Mouse (Mus musculus) MN1 (cell line): ENCODE data around the gene Celf2.

ENCODE experiments used
- DNase-seq: peaks from one replicate; pipeline ENCODE4 v3.0.0-alpha.2; 2016; ENCODE audit warnings: low spot score

The Celf2 gene

DNA sequence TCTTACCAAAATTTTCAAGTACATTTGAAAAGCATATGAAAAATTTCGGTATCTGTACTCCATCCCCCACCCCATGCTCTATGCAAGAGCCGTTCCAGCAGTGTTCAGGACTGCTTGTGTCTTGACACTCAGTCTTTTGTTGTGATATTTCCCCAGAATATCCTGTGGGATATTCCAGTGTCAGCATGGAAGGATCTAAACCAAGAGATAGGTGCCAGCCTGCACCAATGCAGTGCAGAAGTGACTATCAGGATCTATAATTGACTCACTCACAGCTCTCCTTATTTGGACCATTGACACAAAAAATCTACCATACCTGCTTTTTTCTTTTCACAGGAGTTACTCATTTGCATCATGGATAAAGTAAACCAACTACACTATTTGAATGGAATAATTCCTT is 116.9 kb downstream of the Celf2 start:
- DNase-seq: no peak

DNA sequence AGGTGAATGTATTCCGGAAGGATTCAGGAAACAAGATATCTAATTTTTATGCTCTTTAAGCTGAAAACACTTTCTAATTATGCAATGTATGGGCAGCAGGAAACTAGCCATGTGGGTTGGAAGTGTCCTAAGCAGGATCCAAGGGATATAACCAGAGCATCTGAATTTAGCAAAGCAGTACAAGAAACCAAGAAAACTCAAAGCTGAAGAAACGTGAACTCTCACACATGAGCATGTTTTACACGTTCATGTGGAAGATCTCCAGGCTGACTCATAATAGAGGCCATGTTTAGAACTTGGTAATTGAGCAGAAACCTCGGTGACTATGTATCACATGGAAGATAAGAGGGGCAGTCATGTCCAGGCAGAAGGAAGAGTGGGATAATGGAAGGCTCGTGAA is 120.1 kb downstream of the Celf2 start:
- no peak for DNase-seq

DNA sequence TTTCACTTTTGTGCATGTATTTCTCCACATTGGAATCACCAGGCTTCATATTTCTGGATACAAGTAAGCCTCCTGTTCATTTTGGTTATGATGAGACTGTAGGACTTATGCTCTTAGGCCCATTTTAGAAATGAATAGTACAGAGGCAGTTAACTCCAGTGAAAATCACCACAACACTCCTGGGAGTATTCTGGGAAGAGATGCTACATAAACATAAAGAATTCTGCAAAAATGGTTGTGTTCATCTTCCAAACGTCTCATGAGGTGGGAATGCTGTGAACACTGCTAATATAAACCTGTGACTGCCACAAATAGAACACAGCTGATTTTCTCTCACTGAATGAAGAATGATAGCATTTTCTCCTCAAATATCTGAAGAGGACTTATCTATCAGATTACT is 130.6 kb downstream of the Celf2 start:
- DNase-seq: no peak

DNA sequence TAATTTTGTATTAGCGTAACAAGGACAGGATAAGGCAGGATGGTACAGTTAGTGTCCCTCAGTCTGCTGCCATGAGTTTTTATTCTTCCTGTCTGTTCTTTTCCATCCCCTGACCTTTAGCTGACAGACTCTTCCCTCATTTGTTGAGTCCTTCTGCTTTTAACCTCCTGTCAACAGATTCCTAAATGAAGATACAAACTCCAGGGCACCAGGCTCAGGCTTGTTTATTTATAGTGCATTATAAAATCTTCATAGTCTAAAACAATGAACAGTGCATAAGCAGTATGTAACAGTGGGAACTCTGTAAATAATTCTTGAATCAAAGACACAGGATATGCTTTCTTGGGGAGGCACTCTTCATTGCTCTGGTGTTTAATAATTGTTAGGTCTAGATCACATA is 131.5 kb downstream of the Celf2 start:
- DNase-seq: no peak

DNA sequence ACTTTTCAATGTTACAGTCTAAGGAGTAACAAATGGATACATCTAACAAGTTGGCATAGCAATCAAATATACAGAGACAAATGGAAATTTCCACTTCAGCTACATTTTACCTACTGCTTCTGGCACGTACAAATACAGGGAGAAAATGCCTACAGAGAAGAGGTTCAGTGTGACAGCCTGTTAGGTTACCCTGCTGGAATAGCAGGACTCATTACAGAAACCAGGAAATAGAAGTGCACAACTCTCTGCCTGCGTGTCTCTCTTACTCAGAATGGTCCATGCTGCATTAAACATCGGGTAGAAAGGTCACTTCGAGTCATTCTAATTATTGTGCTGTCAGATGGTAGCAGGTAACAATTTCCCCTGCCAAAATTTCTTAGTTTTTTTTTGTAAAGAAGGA is 141.6 kb downstream of the Celf2 start:
- DNase-seq: no peak

DNA sequence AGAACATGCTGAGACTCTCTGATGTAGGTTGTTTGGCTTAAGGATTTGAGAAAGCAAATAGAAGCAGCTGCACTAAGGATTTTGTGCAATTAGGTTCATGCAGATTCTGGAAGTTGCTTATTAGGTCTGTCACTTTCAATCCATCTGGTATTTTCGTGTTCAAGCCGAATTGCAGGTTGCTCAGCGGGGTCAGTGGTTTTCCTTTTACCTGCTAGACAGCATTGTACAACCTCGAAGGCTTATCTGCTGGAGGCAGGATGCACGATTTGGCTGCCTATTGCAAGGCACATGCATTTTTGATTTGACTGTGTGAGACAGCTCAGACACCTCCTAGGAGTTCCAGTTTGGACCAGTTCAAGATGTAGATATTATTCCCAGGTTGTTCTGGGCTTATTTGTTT is 149.8 kb downstream of the Celf2 start:
- DNase-seq: no peak

DNA sequence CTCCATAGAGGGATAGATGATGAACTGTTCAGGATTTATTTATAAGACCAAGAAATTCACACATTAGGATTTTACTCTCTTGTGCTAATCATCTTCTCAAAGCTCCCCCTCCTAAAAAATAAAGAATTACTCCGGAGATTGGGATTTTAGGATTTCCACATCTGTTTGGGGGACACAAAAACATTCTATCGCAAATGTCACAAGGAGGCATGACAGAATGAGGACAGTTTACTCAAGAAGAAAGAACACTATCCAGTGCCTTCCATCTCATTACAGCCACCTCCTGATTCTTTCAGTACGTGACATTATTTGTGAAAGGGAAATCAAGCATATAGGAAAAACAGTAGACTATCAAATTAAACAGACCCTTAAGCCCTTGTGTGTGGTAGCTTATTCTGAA is 150.5 kb downstream of the Celf2 start:
- no peak for DNase-seq

DNA sequence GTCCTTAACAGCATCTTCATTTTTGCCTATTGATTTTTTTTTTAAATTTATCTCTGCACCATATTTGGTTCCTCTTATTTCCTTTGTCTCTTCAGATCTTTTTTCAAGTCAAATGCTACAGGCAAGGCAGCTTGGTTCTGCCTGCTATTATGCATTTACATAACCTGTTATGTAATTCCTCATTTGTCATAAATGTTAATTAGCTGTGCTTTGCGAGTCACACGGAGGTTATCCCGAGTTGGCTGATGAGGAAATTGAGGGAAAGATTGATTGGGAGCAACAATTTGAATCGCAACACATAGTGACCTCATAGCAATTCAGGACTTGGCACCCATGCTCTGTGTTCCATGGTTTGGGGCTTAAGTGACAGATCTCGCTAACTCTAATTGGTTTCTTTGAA is 158.1 kb downstream of the Celf2 start:
- no peak for DNase-seq

DNA sequence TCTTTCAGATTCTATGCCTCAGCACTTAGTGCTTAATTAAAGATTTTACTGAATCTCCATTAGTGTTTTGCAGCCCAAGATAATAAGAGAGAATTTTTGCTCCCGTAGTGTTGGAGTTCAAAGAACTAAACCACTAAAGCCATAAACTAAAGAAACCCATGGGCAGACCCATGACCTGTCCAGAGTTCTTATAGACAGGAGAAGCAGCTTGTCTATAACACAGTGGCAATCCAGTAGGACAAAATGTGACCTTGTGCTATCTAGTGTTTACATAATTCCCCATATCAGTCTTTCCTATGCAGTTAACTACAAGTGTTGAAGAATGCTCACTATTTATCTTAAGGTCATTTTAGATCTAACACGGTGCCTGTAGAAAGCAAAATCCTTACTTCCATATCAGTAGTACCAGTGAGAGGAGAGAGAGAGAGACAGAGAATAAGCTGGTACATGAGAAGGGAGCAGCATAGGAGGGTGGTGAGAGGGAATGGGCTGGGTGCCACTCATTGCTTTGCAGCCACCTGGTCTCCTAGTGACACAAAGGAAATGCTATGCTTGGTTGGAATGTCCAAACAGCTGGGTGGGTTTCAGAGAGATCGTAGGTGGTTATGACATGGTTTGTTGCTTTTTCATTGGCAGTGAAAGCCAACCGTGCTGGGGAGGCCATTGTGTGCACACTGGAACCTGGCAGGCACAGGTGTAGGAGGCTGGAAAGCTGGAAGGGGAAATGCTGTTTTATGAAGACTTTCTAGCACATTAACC is 162.5 kb downstream of the Celf2 start:
- DNase-seq: no peak

DNA sequence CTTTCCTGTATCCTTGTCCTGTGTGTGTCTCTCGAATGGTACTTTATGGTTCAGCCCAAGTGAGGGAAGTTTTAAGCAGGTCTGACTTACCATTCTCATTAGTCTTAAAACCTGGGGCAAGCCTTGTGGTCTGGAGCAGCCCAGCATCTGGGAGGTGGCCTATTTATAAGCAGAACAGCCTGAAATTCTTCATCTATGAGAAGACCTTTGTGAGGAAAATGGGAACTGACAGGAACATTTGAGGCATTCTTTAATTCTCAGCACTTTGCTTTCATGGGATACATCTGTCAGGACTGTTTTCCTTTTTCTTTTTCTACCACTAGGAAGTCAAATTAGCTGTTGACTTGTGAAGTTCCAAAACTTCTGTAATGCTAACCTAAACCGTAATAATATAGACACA is 164.4 kb downstream of the Celf2 start:
- DNase-seq: no peak

DNA sequence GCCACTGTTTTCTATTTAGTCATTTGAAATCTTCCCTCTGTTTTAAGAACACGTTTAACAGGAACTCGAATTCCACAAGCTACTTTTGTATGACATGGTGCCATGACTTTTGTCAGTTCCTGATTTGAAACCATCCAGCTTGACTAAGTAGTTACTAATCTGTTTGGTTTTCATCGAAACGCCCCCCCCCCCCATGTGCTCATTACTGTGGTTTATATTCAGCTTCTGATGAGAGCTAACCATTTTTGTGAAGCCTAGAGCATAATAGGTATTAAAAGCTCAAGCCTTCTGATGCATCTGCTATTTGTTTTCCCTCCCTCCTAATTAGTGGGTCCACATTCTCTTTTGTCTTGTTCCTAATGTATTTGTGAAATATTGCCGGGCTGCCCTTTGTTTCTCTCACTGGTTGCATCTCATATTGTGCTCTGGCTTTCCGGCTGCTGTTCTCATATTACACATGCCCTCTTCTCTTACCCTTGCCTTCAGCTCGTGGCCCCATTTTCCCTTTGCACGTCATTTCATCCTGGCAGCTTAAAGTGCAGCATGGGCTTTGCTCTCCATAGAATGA is 166.4 kb downstream of the Celf2 start:
- no peak for DNase-seq

DNA sequence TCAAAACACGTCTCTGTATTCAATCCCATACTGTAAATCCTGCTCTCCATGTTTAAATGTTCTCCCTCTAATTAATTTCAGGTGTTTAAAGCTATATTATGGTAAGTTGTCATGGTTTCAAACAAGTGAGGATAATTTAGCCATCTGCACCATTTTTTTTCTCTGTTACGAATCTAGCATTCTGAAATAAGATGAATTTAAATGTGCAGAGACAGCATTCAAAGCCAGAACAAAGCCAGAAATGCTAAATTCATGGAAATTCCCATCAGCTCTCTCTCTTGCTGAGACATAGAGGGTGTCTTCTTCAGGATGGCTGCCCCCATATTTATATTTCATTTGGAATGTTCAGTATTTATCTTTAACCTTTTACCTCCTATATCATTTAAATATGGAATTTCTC is 174.5 kb downstream of the Celf2 start:
- no peak for DNase-seq

DNA sequence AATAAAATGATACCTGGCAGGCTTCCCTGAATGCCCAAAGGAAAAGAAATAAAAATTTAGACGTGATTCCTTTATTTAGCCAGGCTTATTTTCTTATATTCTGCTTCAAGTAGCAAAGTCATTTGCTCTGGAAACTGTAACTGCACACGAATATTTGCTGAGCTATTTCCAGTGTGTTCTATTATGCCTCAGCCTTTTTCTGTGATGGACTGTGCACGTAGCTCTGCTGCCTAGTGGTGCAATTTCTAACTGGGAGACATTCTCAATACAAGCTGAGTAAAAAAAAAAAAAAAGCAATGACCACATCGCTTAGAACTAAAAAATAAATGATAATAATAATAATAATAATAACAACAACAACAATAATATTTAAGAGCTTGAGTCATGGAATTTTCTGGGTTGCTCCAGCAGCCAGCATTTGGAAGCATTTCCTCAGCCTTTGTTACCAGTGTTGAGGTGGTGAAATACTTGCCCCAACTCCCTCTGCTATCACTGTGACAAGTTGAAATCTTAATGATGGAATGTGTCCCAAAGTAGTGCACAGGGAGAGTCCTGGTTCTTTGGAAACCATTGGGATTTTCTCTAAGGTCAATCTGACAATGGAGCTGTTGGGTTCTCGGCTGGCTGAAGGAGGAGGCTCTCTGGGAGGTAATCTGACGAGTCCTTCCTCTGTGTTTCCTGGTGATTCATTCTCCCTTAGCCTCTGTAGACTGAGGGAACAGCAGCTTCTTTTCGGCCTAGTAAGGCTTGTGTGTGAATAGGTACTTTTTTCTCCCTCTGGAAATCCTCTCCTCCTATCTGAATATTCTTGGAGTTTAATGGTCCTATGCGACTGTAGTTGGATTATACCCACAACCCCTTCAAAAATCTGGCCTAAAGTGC is 181.1 kb downstream of the Celf2 start:
- no peak for DNase-seq

DNA sequence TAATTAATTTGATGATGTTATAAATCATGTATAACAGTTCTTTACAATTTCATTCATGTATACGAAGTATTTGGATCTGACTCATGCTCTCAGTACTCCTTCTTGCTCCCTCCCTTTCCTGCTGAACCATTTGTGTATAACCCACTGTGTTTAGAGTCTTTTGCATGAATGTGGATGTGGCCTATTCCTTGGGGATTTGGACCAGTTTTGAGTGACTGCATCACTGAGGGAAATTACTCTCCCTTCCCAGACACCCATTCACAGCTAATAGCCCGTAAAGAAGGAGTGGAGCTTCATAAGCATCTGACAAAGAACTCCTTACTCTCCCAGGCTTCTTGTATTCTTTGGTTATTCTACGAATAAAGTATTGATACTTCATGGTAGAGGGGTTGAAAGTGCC is 189.6 kb downstream of the Celf2 start:
- no peak for DNase-seq

DNA sequence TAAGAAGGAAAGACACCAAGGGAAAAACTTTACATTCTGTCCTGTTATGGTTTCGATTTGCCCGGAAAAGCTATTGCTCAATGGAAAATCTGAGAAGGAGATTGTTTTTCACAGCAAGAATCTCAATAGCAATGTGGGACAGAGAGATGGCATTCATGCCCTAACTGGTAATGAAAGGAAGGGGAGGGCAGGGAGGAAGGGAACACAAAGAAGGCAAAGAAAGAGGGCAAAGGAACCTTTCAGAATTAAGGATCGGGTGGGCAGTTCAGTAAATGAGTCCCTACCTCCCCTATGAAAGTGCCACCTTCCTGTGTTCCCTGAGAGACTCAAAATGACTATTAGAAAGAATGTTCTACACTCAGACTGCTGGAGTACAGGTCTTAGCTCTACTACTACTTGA is 197.6 kb downstream of the Celf2 start:
- no peak for DNase-seq

DNA sequence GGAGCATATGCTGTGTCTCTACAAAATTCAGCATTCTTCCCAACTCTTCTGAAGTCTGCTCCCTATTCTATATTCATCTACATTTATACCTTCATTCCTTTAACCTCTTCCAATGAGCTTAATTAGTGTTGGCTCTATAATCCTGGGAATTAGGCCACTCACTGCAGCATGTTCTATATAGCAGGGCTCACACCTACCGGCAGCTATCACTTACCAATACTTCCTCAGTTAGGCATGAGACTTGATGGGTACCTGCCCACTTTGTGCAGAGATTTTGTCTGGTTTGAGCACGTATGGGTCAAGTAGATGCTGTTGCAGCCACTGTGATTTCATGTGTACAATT is 198.6 kb downstream of the Celf2 start:
- no peak for DNase-seq

DNA sequence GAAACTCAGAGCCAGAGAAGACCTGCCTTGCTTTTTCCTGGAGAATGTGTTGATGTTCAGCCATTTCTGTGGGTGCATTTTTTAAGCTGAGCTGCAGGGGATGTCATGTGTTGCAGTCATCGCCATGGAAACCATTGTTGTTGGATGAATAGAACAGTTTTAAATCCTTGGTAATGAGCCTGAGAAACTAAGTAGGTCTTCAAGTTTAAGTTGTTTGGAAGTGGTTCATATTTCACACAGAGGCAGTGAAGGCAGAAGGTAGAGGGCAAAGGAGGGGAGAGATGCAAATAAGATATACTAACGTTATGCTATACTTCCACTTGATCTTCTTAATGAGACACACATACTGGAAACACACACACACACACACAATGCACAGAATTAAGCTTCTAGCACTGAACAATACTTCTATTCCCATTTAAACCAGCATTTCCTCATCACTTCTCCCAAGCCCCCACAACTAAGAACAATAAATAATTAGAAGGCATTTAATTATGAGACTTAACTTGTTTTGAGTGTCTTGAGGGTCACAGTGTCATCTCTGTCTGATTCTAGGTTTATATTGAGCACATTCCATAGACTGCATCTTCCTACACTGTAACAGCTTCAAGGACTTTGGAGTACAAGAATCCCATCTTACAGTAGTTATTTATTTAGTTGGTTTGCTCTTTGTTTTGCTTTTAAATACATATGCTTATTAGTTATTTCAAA is 199.1 kb downstream of the Celf2 start:
- no peak for DNase-seq

DNA sequence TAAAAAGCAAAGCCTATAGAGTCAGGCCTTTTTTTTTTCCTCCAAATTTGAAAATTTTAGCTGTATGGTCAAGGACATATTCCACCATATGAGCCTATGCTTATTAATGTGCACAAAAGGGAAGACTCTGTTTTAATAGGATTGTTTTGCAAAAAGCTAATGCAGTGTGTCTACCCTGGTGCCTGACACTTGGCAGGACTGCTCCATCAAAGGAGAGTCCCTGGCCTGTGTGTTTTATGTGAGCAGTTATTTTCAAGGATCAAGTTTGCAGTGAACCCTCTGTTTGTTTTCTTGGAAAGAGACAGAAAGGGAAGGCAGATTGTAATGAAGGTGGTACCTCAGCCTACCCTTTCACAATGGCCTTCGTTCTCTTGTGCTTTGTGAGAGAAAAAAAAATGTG is 200.0 kb downstream of the Celf2 start:
- no peak for DNase-seq

DNA sequence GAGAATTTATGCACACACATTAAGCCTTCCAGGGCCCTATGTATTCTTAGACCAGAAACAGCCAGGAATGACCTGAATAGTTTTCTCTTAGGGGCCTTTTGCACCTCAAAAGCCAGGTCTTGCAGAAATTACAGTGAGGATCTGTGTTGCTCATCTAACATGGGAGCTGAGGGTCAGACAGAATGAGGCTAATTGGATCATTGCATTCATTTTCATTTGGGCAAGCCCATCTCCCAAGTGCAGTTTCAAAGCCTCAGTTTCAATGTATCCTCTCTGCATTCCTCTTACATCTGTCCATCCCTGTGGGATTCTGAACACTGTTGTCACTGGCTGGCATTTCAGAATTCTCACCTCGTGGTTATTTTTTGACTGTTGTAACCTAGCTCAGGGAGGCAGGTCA is 200.6 kb downstream of the Celf2 start:
- no peak for DNase-seq

DNA sequence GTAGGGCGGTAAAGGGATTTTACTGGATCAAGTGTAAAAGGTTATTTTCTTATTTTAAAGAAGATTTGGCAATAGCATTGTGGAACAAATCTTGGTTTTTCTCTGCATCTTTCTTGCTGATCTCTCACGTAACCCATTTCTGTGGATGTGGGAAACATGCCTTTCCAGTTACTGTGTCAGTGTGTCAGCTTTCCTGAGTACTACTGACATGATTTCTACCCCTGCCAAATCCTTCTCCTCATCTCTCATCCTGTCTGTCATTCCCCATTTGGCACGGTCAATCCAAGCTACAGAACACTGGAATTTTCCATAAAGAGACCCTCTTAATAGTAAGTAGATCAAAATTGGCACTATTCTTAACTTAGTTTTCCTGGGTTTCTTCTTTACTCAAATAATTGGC is 221.9 kb downstream of the Celf2 start:
- DNase-seq: no peak

DNA sequence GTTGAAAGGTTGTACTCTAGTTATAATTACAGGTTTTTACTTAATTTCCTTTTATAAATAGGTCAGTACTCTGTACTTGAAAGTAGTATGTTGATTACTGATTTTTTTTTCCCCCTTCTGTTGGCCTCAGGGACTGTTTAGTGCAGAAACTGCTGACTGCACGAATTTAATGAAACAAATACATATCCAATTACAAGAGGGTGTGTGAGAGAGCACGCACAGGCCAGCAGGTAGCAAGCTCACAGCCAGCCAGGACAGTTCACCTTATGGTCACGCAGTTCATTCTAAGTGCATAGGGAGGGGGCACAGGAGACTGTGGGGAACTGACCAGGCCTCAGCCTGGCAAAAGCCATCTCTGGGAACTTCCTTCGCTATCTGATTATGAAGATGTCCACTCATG is 236.1 kb downstream of the Celf2 start:
- DNase-seq: no peak

DNA sequence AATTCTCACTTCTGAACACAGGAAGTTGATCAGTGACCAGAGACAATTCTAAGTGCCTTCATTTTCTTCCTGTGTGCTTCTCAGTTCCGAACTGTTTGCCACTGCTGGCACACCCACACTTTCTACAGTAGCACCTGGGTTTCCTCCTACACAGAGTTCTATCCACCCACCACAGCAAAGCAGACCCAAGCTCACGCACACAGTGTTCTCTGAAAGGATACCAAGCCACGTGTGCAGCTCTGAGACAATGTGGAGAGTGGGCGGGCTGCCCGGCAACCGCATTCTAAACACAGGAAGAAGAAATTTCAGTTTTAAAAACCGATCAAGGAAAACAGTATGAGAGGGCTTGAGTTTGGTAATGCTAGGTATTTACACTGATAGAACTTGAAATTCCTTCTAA is 239.3 kb downstream of the Celf2 start:
- no peak for DNase-seq

DNA sequence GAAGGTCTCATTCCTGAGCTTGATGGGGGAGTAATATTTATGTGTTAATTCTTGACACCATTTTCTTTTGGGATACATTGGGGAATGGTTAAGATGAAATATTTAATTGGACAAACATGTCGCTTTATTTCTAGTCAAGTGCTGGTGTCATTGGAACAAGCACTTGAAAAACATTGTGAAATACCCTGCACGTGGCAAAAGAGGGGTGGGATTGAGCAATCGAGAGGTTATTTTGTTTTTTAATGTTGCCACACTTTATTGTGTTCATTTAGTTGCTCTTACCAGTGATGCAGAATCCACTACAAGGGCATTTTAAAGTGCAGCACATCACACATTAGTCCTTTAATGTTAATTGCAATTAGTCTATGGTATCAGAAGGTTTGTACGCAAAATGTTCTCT is 242.2 kb downstream of the Celf2 start:
- no peak for DNase-seq
